Mouse (Mus musculus): ENCODE measurements around the gene Ncln.

GRCm38 (mm10) chr10:81491018-81491417 is 5.2 kb downstream of the Ncln start:
- TF ChIP-seq FOSL1 (IDR thresholded peaks at IDR 0.05; ENCODE audit: insufficient read depth, low read length, poor library complexity, severe bottlenecking): no peak
- TF ChIP-seq MYOG (IDR thresholded peaks at IDR 0.05; ENCODE audit: control insufficient read depth, extremely low read depth, insufficient read length): no peak
- TF ChIP-seq CTCF (IDR thresholded peaks at IDR 0.05; ENCODE audit: control insufficient read depth, insufficient read depth, insufficient read length): no peak
